Mouse (Mus musculus): ENCODE measurements around the gene Tcp1. TPM values are rescaled to one million over a fixed set of nuclear protein-coding genes. Genes with fewer than 3 reads are reported as not detected.
"Not testable (repeated sequence)": the region's sequence is repeated elsewhere in the genome, so short reads cannot be mapped to it uniquely, and the experiment has no call there.

Gene Tcp1
- polyA plus RNA-seq, 1 experiment from 2014 or later = 533 TPM

- H3K36me3 ChIP-seq (replicated peaks) = peaks cover 35% of the 10 kb centered on the region
- H3K4me1 ChIP-seq = peaks cover 21% of the 10 kb centered on the region
- DNase-seq (ENCODE audit: extremely low spot score, low spot score); H3K9me3 ChIP-seq; H3K27me3 ChIP-seq (ENCODE audit: poor library complexity, severe bottlenecking): not testable (repeated sequence)
- WGBS = 44% methylated on average over 2 of the region's 2 CpGs
- H3K4me3 ChIP-seq = peak overlapping the region; percentile 43
- H3K27ac ChIP-seq = peak overlapping the region; percentile 70; the same call in 1 of the 2 replicates
Observed at GRCm38 (mm10) chr17:12959377-12959776, 43.9 kb downstream of the Tcp1 start.

DNA sequence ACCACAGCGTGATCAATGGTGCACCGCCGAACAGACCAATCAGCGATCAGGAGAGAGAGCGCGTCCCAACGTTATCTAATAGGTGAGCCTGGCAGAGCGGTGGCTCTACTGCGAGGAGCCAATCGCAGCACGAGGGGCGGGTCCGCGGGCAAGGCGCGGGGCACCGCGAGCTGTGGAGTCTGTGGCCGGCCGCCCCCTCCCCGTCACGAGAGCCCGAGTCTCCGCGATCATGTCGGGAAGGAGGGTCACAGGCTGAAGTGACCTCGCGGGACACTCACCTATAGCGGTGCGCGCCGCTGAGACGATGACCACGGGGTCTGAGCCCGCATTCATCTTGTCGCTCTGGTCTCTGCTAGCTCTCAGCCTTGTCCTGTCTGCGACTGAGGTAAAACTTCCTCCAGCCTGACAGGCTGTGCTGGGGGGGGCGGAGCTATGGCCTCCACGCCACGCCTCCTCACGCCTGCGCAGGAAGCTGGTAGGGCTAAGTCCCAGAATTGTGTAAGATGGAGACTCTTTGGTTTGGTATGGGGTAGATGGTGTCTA, 44.9 kb downstream of the Tcp1 start, which contains the start of gene Acat2:
Gene Acat2 (minus strand): TSS at position 417 of the 543 bp plus-strand sequence.
- WGBS = under 1% methylated on average over 42 of the region's 42 CpGs
- Histone ChIP-seq H3K36me3 (replicated peaks) (peaks cover 37% of the 10 kb centered on the region), H3K4me1 (peaks cover 21% of the 10 kb centered on the region), H3K4me3 (peak within 1 kb of the TSS; percentile 77), H3K27me3 (ENCODE audit: poor library complexity, severe bottlenecking) (no peaks in the 10 kb centered on the region), H3K9me3 (no peaks in the 10 kb centered on the region), H3K27ac (peak within 1 kb of the TSS; percentile 92)
- peak; percentile 92 for DNase-seq (ENCODE audit: extremely low spot score, low spot score)

GRCm38 (mm10) chr17:12963476-12963875, 48.0 kb downstream of the Tcp1 start:
- 95% methylated on average over 3 of the region's 3 CpGs for WGBS
- H3K4me1 ChIP-seq = peaks cover 17% of the 10 kb centered on the region
- no peak overlapping the region for H3K4me3 ChIP-seq
- H3K27ac ChIP-seq = no peak overlapping the region
- peaks cover 44% of the 10 kb centered on the region for H3K36me3 ChIP-seq (replicated peaks)
- no peak for DNase-seq (ENCODE audit: extremely low spot score, low spot score)
- H3K27me3 ChIP-seq (ENCODE audit: poor library complexity, severe bottlenecking) = no peaks in the 10 kb centered on the region
- no peaks in the 10 kb centered on the region for H3K9me3 ChIP-seq

DNA sequence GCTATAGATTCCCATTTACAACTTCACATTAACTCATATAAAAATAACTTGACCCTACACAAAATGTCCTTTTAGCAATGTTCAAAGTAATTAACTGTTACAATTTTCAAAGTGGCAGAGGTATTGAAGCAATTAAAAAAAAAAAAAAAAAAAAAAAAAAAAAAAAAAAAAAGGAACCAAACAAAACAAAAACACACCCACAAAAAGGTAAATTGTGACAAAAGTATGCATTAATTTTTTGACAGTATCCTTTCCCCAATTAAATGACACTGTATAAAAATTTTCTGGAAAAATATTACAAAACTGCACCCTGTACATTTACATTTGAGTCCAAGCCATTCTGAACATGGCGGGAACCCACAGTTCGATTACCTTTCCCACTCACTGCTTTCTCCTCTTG, 51.7 kb downstream of the Tcp1 start:
- Histone ChIP-seq H3K4me1 (no peaks in the 10 kb centered on the region), H3K27ac (no peak overlapping the region), H3K4me3 (no peak overlapping the region), H3K36me3 (replicated peaks) (peaks cover 76% of the 10 kb centered on the region), H3K9me3 (no peaks in the 10 kb centered on the region), H3K27me3 (ENCODE audit: poor library complexity, severe bottlenecking) (no peaks in the 10 kb centered on the region)
- DNase-seq (ENCODE audit: extremely low spot score, low spot score) = no peak
- WGBS = 93% methylated on average over 2 of the region's 2 CpGs

- DNase-seq (ENCODE audit: extremely low spot score, low spot score) = no peak
- H3K9me3 ChIP-seq = no peaks in the 10 kb centered on the region
- no peak overlapping the region for H3K4me3 ChIP-seq
- WGBS = 92% methylated on average over 2 of the region's 2 CpGs
- no peaks in the 10 kb centered on the region for H3K4me1 ChIP-seq
- no peaks in the 10 kb centered on the region for H3K27me3 ChIP-seq (ENCODE audit: poor library complexity, severe bottlenecking)
- H3K27ac ChIP-seq = no peak overlapping the region
- H3K36me3 ChIP-seq (replicated peaks) = peaks cover 86% of the 10 kb centered on the region
Observed at GRCm38 (mm10) chr17:12973851-12974250, 58.4 kb downstream of the Tcp1 start.

Other genes with a start within 250 kb of the Tcp1 start
- not detected in 2 replicates for gene Slc22a1, start 239.9 kb upstream of the Tcp1 start, polyA plus RNA-seq (2016; fragmentation: Nextera tagmentation; extraction: Ambion mirVana)
- 20.0 and 20.5 TPM in 2 replicates for gene Igf2r, start 146.0 kb upstream of the Tcp1 start, polyA plus RNA-seq (2016; fragmentation: Nextera tagmentation; extraction: Ambion mirVana)
- 0.49 and 0.51 TPM in 2 replicates for gene Mas1, start 47.6 kb upstream of the Tcp1 start, polyA plus RNA-seq (2016; fragmentation: Nextera tagmentation; extraction: Ambion mirVana)
- gene Mrgprh, start 39.7 kb upstream of the Tcp1 start, polyA plus RNA-seq (2016; fragmentation: Nextera tagmentation; extraction: Ambion mirVana) = not detected in 2 replicates
- gene Pnldc1, start 5.5 kb upstream of the Tcp1 start, polyA plus RNA-seq (2016; fragmentation: Nextera tagmentation; extraction: Ambion mirVana) = 1.3 and 2.7 TPM in 2 replicates
- gene Mrpl18, start 644 bp downstream of the Tcp1 start, polyA plus RNA-seq (2016; fragmentation: Nextera tagmentation; extraction: Ambion mirVana) = 199 and 207 TPM in 2 replicates
- gene Acat3, start 24.9 kb downstream of the Tcp1 start, polyA plus RNA-seq (2016; fragmentation: Nextera tagmentation; extraction: Ambion mirVana) = 1.5 and 2.0 TPM in 2 replicates
- 396 and 405 TPM in 2 replicates for gene Acat2, start 45.0 kb downstream of the Tcp1 start, polyA plus RNA-seq (2016; fragmentation: Nextera tagmentation; extraction: Ambion mirVana)
- gene Wtap, start 78.5 kb downstream of the Tcp1 start, polyA plus RNA-seq (2016; fragmentation: Nextera tagmentation; extraction: Ambion mirVana) = 140 and 149 TPM in 2 replicates
- 109 TPM in 2 replicates for gene Sod2, start 91.1 kb downstream of the Tcp1 start, polyA plus RNA-seq (2016; fragmentation: Nextera tagmentation; extraction: Ambion mirVana)
- gene Gpr31b, start 136.6 kb downstream of the Tcp1 start, polyA plus RNA-seq (2016; fragmentation: Nextera tagmentation; extraction: Ambion mirVana) = not detected in 2 replicates
- not detected in 2 replicates for gene Tcp10b, start 145.4 kb downstream of the Tcp1 start, polyA plus RNA-seq (2016; fragmentation: Nextera tagmentation; extraction: Ambion mirVana)
- not detected in 2 replicates for gene Unc93a, start 216.1 kb downstream of the Tcp1 start, polyA plus RNA-seq (2016; fragmentation: Nextera tagmentation; extraction: Ambion mirVana)

All from forebrain, embryonic 10.5 days (tissue).